15 mouse cellular contexts compared by ENCODE assay signal in genomic region chr2:69629215-69629614, GRCm38 (mm10). TPM values are rescaled to one million over a fixed set of nuclear protein-coding genes. Genes with fewer than 3 reads are reported as not detected.
DNase-seq lines count a peak whose midpoint lies in the region; ATAC-seq and TF ChIP-seq lines count a peak whose summit lies in the region.
"Had no signal": no experiment of that assay in that cellular context is flagged by ENCODE, and none has a peak within 500 bp of the region (broad histone marks: within the 10 kb centered on the region; RNA-seq: fewer than 3 reads in every experiment).

No protein-coding gene starts in this region.

- H3K9ac ChIP-seq in hindbrain, embryonic 14.5 days = no peak overlapping the region; the same call in 1 of the 2 replicates
- H3K9ac ChIP-seq: embryonic facial prominence, embryonic 15.5 days; limb, embryonic 13.5 days had no signal

- peak; percentile 20 for DNase-seq in kidney, adult 2 months
- no peak for DNase-seq in kidney, adult 8-10 months
- DNase-seq in testis, postnatal 14 days (ENCODE audit: low spot score) = no peak
- no peak for DNase-seq in hindbrain, embryonic 14.5 days (ENCODE audit: low spot score)
- no peak for DNase-seq in cerebellum, adult 9-11 months
- no peak for DNase-seq in heart, postnatal 14 days
- DNase-seq: cerebellum, adult 11-12 months; thymus, postnatal 4 days had no signal

- H3K27ac ChIP-seq in kidney, adult 2 months (ENCODE audit: insufficient read depth, low read depth, low read length) = no peak overlapping the region
- no peak overlapping the region for H3K27ac ChIP-seq in testis, adult 2 months (ENCODE audit: control insufficient read depth, insufficient read depth, low read depth, low read length)
- no peak overlapping the region for H3K27ac ChIP-seq in hindbrain, embryonic 14.5 days
- H3K27ac ChIP-seq: embryonic facial prominence, embryonic 15.5 days; limb, embryonic 13.5 days had no signal

- no peaks in the 10 kb centered on the region for H3K4me1 ChIP-seq in kidney, adult 2 months (ENCODE audit: control insufficient read depth, insufficient read depth, low read length)
- H3K4me1 ChIP-seq in testis, adult 2 months (ENCODE audit: control insufficient read depth, insufficient read depth, low read length) = peaks cover 2% of the 10 kb centered on the region; the same call in 1 of the 2 replicates
- no peaks in the 10 kb centered on the region for H3K4me1 ChIP-seq in hindbrain, embryonic 14.5 days (replicated peaks; ENCODE audit: control insufficient read depth, insufficient read depth, low read length)
- H3K4me1 ChIP-seq: embryonic facial prominence, embryonic 15.5 days; limb, embryonic 13.5 days had no signal

- no peak overlapping the region for H3K4me3 ChIP-seq in kidney, adult 2 months (ENCODE audit: insufficient read depth, low read depth, low read length)
- peak overlapping the region; percentile 12; the same call in 1 of the 2 replicates for H3K4me3 ChIP-seq in testis, adult 2 months (ENCODE audit: control insufficient read depth, low read depth, low read length)
- no peak overlapping the region for H3K4me3 ChIP-seq in hindbrain, embryonic 14.5 days (replicated peaks; ENCODE audit: low read length)
- H3K4me3 ChIP-seq: embryonic facial prominence, embryonic 15.5 days; limb, embryonic 13.5 days; myocyte had no signal

- WGBS in kidney, adult 2 months = 28% methylated on average over 17 of the region's 17 CpGs
- 62% methylated on average over 17 of the region's 17 CpGs for WGBS in hindbrain, embryonic 14.5 days

- no peak for TF ChIP-seq CTCF in kidney, adult 2 months (conservative IDR thresholded peaks at IDR 0.05; ENCODE audit: insufficient read depth, insufficient read length, low read depth, low read length)
- no peak for TF ChIP-seq CTCF in testis, adult 2 months (IDR thresholded peaks at IDR 0.05; ENCODE audit: control insufficient read depth, insufficient read depth, insufficient replicate concordance, low read depth, low read length)

- 0 out of 2 replicates have a peak, but pooled peaks have one; percentile 6 for ATAC-seq in hindbrain, embryonic 14.5 days (ENCODE audit: low FRiP score)
- ATAC-seq: inflammation-experienced regulatory T-cells, adult 6 months had no signal

- H3K36me3 ChIP-seq in kidney, adult 2 months (ENCODE audit: control insufficient read depth, insufficient read depth, low read length) = no peaks in the 10 kb centered on the region
- no peaks in the 10 kb centered on the region for H3K36me3 ChIP-seq in testis, adult 2 months (ENCODE audit: control insufficient read depth, insufficient read depth, low read length)
- no peaks in the 10 kb centered on the region for H3K36me3 ChIP-seq in hindbrain, embryonic 14.5 days (replicated peaks; ENCODE audit: control insufficient read depth, insufficient read depth)
- H3K36me3 ChIP-seq: embryonic facial prominence, embryonic 15.5 days; limb, embryonic 13.5 days had no signal

- intact Hi-C loops in heart, postnatal 14 days (cut with DNase I) = no loop called here

- H3K4me2 ChIP-seq in hindbrain, embryonic 14.5 days (replicated peaks) = peak overlapping the region; percentile 12; the same call in 1 of the 2 replicates
- H3K4me2 ChIP-seq: embryonic facial prominence, embryonic 15.5 days; heart, embryonic 11.5 days; limb, embryonic 13.5 days had no signal

- TF ChIP-seq POLR2A in kidney, adult 2 months (IDR thresholded peaks at IDR 0.05; ENCODE audit: low read depth, low read length) = no peak
- TF ChIP-seq POLR2A in testis, adult 2 months (IDR thresholded peaks at IDR 0.05; ENCODE audit: control insufficient read depth, low read depth, low read length) = no peak

- H3K9me3 ChIP-seq in hindbrain, embryonic 14.5 days (ENCODE audit: control insufficient read depth, low read length) = no peaks in the 10 kb centered on the region
- H3K9me3 ChIP-seq: embryonic facial prominence, embryonic 15.5 days had no signal

- no peaks in the 10 kb centered on the region for H3K27me3 ChIP-seq in kidney, adult 2 months (replicated peaks; ENCODE audit: control insufficient read depth, insufficient read depth, low read length)
- no peaks in the 10 kb centered on the region for H3K27me3 ChIP-seq in testis, adult 2 months (ENCODE audit: control insufficient read depth, insufficient read depth, low read length)
- H3K27me3 ChIP-seq in hindbrain, embryonic 14.5 days (ENCODE audit: control insufficient read depth, insufficient read depth, low read length) = no peaks in the 10 kb centered on the region
- H3K27me3 ChIP-seq: embryonic facial prominence, embryonic 15.5 days; limb, embryonic 13.5 days had no signal

RNA-seq across cellular contexts. Expression of gene Bbs5, which starts 17.8 kb away (rescaled TPM):
- 1.3 and 1.7 TPM in 2 replicates for polyA plus RNA-seq in kidney, adult 2 months (2012; rRNA removed)
- 43.0 and 47.2 TPM in 2 replicates for polyA plus RNA-seq in testis, adult 2 months (2012; rRNA removed)
- 22.5 and 24.7 TPM in 2 replicates for polyA plus RNA-seq in hindbrain, embryonic 14.5 days (2014; fragmentation: Nextera tagmentation; extraction: Ambion mirVana)
- total RNA-seq in heart, postnatal 14 days (2021) = 1 to 10 TPM; 4.3 to 5.0 TPM

RNA-seq across cellular contexts. Expression of gene Klhl41, which starts 40.7 kb away (rescaled TPM):
- polyA plus RNA-seq in kidney, adult 2 months (2012; rRNA removed) = 0.08 and 1.8 TPM in 2 replicates
- polyA plus RNA-seq in testis, adult 2 months (2012; rRNA removed) = 2.4 and 2.7 TPM in 2 replicates
- 0.13 and 0.24 TPM in 2 replicates for polyA plus RNA-seq in hindbrain, embryonic 14.5 days (2014; fragmentation: Nextera tagmentation; extraction: Ambion mirVana)
- total RNA-seq in heart, postnatal 14 days (2021) = 10 to 100 TPM; 60.5 to 62.0 TPM
- total RNA-seq: megakaryocyte progenitor cell, adult 5-6 weeks had no signal
- polyA plus RNA-seq: inflammation-experienced regulatory T-cells, adult 6 months had no signal

RNA-seq across cellular contexts. Expression of gene Lrp2, which starts 43.4 kb away (rescaled TPM):
- 283 and 389 TPM in 2 replicates for polyA plus RNA-seq in kidney, adult 2 months (2012; rRNA removed)
- polyA plus RNA-seq in testis, adult 2 months (2012; rRNA removed) = 0.32 and 2.3 TPM in 2 replicates
- 1.1 and 1.7 TPM in 2 replicates for polyA plus RNA-seq in hindbrain, embryonic 14.5 days (2014; fragmentation: Nextera tagmentation; extraction: Ambion mirVana)
- total RNA-seq in heart, postnatal 14 days (2021) = 1 to 10 TPM; 1.4 to 1.8 TPM
- polyA plus RNA-seq: inflammation-experienced regulatory T-cells, adult 6 months had no signal

Comparison
In these comparisons a context has a peak if more than half of its experiments do, and no peak if none do; other contexts are left out.
1. RNA of gene Lrp2, which starts 43.4 kb away (polyA plus RNA-seq): 283 to 389 TPM in kidney, adult 2 months; 1.1 to 1.7 TPM in hindbrain, embryonic 14.5 days and 0.32 to 2.3 TPM in testis, adult 2 months; every median in the first group is over 10 times any median in the second.